Mouse (Mus musculus) embryonic fibroblast, embryonic 13.5 days (primary cell): ENCODE results near the gene Fbf1. TPM values are rescaled to one million over a fixed set of nuclear protein-coding genes. Genes with fewer than 3 reads are reported as not detected.

Experiments used
- H3K27ac ChIP-seq: 2 replicates; pipeline ENCODE4 v1.5.1; 2012; ENCODE audit warnings: low read length, control low read depth, inconsistent platforms; ENCODE audit not compliant: insufficient read depth
- H3K4me1 ChIP-seq: 2 replicates; pipeline ENCODE4 v1.6.1; 2011; ENCODE audit warnings: low read length; ENCODE audit not compliant: control insufficient read depth, insufficient read depth
- H3K4me3 ChIP-seq: 2 replicates; pipeline ENCODE4 v1.5.1; 2011; ENCODE audit warnings: mild to moderate bottlenecking, control low read depth, low read length; ENCODE audit not compliant: insufficient read depth
- CTCF ChIP-seq: IDR thresholded peaks from 2 replicates; pipeline ENCODE4 v1.5.1; 2011; ENCODE audit warnings: mild to moderate bottlenecking, control low read depth, low read length, moderate library complexity, borderline replicate concordance; ENCODE audit not compliant: insufficient read depth
- POLR2A ChIP-seq: IDR thresholded peaks from 2 replicates; pipeline ENCODE4 v1.6.1; 2011; ENCODE audit warnings: low read depth, mild to moderate bottlenecking, control low read depth, low read length, moderate library complexity
- polyA plus RNA-seq: library from polyadenylated mRNA; stranded (reverse); fragments of >200 nt; gene quantifications from 2 replicates; pipeline ENCODE4 v1.2.4, GENCODE M21; 2011; ENCODE audit warnings: low read depth; ENCODE audit not compliant: missing spikeins, insufficient read length

Fbf1 gene
- polyA plus RNA-seq, 1 experiment, result 34.5 TPM

- Histone ChIP-seq H3K4me3 (no peak overlapping the region), H3K27ac (no peak overlapping the region), H3K4me1 (peaks cover 4% of the 10 kb centered on the region; the same call in 1 of the 2 replicates)
- TF ChIP-seq POLR2A (no peak), CTCF (no peak)
Measured at GRCm38 (mm10) chr11:116111067-116111466, 56.9 kb downstream of the Fbf1 start.

- peaks cover 4% of the 10 kb centered on the region; the same call in 1 of the 2 replicates for H3K4me1 ChIP-seq
- peak overlapping the region; percentile 14; the same call in 1 of the 2 replicates for H3K27ac ChIP-seq
- no peak for TF ChIP-seq CTCF
- no peak for TF ChIP-seq POLR2A
Measured at GRCm38 (mm10) chr11:116110540-116110939, 57.4 kb downstream of the Fbf1 start.

GRCm38 (mm10) chr11:116110131-116110530, 57.8 kb downstream of the Fbf1 start:
- peak overlapping the region; percentile 66; the same call in 1 of the 2 replicates for H3K27ac ChIP-seq
- H3K4me3 ChIP-seq, result peak overlapping the region; percentile 67
- peak; percentile 81 for TF ChIP-seq POLR2A
- no peak for TF ChIP-seq CTCF
- peaks cover 4% of the 10 kb centered on the region; the same call in 1 of the 2 replicates for H3K4me1 ChIP-seq

More at GRCm38 (mm10) chr11:116110540-116110939, 57.4 kb downstream of the Fbf1 start:
- H3K4me3 ChIP-seq, result peak overlapping the region; percentile 67

GRCm38 (mm10) chr11:116109441-116110081, 58.4 kb downstream of the Fbf1 start:
- Histone ChIP-seq H3K4me3 (peak overlapping the region; percentile 67), H3K4me1 (peaks cover 6% of the 10 kb centered on the region), H3K27ac (peak overlapping the region; percentile 66)
- TF ChIP-seq POLR2A, result 0 out of 2 replicates have a peak, but pooled peaks have one; percentile 9
- no peak for TF ChIP-seq CTCF

GRCm38 (mm10) chr11:116108464-116109137, 59.4 kb downstream of the Fbf1 start:
- H3K4me1 ChIP-seq, result peaks cover 11% of the 10 kb centered on the region
- H3K27ac ChIP-seq, result peak overlapping the region; percentile 66
- peak overlapping the region; percentile 67 for H3K4me3 ChIP-seq
- TF ChIP-seq CTCF, result no peak
- peak; percentile 72 for TF ChIP-seq POLR2A

GRCm38 (mm10) chr11:116107777-116108285, 60.1 kb downstream of the Fbf1 start:
- TF ChIP-seq CTCF (no peak), POLR2A (no peak)
- Histone ChIP-seq H3K27ac (no peak overlapping the region; the same call in 1 of the 2 replicates), H3K4me3 (peak overlapping the region; percentile 67), H3K4me1 (peaks cover 11% of the 10 kb centered on the region)

- Histone ChIP-seq H3K4me3 (peak overlapping the region; percentile 67), H3K27ac (no peak overlapping the region), H3K4me1 (peaks cover 11% of the 10 kb centered on the region)
- TF ChIP-seq POLR2A (no peak), CTCF (no peak)
Measured at GRCm38 (mm10) chr11:116106963-116107776, 60.8 kb downstream of the Fbf1 start.

- Histone ChIP-seq H3K4me1 (peaks cover 11% of the 10 kb centered on the region), H3K27ac (no peak overlapping the region), H3K4me3 (no peak overlapping the region)
- TF ChIP-seq POLR2A (no peak), CTCF (no peak)
Measured at GRCm38 (mm10) chr11:116106154-116106962, 61.6 kb downstream of the Fbf1 start.
